Mouse (Mus musculus) layer of hippocampus, adult 9-10 months (tissue): ENCODE measurements around the gene Ern1.
A peak's percentile ranks its signal among the peaks of the same experiment; 100 is the strongest.
"Not testable (repeated sequence)": the region's sequence is repeated elsewhere in the genome, so short reads cannot be mapped to it uniquely, and the experiment has no call there.

Source experiments
- DNase-seq: peaks from one replicate; pipeline ENCODE4 v3.0.0; 2022; ENCODE audit warnings: low spot score

Ern1 gene

DNA sequence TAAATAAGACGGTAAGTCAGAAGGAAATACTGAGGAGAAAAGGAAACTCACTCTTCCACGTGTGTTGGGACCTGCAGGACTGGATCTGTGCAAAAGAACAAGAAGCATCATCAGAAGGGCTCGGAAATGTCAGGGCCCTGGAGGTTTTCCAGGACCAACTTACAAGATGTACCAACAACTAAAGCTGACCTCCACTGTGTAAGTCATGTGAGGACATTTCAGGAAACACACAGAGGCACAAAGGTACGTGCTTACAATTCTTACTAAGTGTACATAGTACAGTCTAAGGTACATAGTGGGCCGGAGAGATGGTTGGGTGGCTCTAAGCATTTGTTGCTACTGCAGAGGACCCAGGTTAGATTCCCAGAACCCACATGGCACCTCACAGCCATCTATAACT is 50.6 kb downstream of the Ern1 start:
- no peak for DNase-seq

DNA sequence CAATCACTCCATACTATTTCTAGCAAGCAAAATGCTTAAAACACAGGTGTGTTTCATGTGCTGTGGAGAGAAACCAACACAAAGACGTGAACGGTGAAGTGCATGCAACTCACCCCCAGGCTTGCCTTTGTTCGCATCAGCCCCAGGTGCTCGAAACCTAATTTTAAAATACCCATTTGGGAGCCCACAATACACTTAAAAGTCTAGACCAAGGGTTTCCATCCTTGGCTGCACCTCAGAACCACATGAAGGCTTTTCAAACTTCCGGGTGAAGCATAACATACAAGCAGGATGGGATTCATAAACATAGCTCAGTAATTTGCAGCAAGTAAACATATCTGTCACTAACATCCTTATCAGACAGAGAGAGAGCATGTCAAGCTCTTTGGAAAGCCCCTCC is 57.3 kb downstream of the Ern1 start:
- no peak for DNase-seq

DNA sequence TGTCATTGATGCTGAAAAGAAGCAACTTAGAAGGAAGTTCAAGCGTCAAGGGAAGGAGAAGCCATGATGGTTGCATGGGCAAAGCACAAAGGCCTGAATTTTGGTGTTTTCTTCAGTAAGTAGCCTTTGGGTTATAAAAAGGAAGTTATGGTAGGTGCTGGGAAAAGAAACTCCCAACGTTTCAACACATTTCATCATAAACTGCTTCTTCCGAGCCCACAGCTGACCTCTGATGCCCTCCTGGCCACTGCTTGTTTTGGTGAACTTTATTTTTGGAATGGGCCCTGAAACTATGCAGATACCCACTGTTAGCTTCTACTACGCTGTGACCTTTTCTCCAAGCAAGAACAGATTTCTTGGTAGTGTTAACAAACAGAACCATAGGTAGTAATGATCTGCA is 58.0 kb downstream of the Ern1 start:
- no peak for DNase-seq

DNA sequence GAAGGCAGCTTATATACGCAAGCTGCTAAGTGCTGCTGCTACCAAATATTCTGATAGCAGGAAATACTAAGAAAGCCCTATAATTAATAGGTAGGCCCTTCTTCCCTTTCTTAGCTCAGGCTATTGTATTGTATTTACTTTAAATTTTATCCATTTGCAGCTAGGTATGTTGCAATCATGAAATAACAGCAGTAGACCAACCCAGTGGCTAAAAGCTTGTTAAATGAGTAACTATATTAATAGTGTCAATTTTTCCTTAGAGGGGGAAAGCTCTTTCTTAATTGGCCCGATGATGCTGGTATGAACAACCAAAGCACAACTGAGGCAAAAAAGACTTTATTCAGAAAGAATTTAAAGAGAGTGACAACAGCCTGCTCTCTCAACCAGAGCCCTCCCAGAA is 59.1 kb downstream of the Ern1 start:
- no peak for DNase-seq

DNA sequence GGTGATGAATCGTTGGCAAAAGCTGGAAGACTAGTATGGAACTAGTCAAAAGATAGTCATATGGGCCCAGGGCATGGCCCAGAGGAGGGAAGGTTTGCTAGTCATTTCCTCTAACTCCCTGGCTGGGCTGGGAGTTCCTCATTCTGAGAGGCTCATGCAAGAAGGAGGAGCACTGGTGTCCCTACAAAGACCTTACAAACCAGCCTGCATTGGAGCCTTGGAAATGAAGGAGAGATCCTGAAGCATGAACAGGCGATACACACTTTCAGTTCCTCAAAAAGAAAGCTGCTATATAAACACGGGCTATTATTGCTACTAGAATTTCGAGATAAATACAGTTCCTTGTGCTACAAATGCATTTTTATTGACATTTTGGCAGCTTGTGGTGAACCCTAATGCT is 59.5 kb downstream of the Ern1 start:
- no peak for DNase-seq

DNA sequence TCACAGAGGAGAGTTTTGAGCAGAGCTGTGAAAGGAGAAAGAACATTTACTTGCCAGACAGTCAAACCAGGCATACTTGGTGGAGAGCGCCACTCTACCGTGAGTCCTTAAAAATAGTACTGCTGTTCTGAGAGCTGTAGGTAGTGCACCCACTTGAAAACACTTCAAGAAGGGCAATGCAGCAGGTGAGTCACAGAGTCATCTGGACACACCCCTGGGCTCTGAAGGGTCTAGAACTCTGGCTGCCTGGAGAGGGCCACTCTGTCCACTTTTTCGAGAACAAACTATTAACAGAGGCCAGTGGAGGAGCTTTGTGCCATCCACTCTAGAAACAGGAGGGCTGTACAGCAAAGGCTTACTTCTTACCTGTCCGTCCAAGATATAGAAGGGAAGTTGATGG is 61.2 kb downstream of the Ern1 start:
- no peak for DNase-seq

DNA sequence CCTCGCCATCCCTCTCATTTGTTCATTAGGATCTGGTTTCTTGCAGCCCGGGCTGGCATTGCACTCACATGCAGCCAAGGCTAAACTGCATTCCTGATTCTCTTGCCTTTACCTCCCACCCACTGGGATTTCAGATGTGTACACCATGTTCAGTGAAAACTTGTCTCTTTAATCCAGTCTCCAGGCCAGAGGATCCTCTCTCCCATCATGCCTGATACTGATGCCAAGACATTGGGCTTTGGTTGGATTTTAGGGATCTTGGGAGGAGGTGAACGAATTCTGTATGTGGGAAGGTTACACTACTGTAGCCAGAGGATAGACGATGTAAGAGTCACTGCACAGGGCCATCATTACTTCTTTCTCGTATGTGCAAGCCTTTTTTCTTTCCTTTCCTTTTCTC is 62.5 kb downstream of the Ern1 start:
- no peak for DNase-seq

DNA sequence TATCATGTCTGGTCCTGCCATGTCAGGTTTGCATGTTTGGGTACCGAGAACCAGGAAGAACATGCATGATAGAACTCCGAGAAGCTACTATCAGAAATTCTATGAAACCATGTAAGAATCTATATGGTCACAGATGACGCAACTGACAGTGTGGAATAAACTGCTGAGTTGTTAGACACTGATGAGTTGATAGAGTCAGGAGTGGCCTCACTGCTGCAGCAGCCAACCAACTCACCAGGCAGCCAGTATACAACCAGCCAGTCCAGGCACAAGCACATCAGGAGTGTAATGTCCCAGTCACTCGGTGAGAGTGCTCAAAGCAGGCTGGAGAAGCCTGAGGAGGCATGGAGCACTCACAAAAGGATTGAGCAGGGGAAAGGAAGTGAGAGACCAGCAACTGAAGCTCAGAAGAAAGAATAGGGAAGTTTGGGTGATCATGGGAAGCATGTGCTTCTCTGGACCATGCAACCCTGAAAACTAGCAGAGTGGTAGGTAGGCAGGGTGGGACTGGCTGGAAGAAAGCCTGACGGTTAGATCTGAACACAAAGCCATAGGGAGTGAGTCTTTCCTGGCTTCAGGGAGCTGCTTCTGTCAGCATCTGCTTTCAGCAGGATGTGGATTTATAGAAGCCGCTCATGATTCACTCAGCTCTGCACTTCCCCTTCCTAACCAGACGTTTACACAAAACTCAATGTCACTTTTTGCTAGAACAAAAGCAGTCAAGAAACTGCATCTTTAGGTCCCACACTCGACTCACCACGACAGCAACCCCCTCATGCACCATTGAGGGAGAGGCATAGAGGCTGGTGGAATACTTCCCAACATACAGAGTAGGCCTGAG is 68.2 kb downstream of the Ern1 start:
- DNase-seq = no peak

DNA sequence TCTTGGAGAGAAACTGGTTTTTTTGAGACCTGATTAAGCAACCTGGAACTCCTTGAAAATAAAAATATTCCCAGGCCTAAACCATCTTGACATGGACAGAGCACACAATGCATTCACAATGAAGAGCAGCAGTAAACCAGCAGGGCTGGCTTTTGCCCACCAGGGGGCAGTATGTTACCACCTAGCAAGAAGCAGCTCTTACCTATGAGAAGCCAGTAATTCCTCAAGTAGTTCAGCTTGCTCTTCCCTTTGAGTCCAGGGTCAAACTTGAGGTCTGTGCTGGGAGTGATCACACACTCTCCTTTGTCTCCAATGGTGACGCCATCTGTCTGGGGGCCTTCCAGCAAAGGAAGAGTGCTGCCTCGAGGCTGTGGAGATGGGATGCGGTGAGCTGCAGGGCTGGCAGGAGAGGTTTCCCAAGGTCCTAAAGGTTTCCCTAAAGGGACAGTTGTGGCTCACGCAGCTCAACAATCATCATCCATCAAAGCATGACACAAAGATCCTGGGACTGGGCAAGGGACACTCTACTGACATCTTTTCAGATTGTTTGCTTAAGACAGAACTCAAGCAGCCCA is 68.9 kb downstream of the Ern1 start:
- DNase-seq = peak; percentile 84

DNA sequence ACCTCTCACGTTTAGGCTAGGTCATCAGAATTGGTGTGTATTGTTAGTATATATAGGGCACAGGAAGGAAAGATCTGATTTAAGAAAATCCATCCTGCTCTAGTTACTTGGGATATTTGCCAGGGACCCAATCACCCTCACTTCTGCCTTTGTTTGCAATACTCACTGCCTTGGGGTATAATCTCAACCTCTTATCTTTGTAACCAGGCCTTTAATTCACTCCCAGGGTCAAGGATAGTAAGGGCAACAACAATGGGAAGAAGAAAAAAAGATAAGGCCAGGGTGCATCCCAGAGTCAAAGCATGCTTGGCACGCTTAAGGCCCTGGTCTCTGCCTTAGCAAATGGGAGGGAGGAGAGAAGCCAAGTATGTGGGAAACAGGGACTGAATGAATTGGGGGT is 69.8 kb downstream of the Ern1 start:
- no peak for DNase-seq

DNA sequence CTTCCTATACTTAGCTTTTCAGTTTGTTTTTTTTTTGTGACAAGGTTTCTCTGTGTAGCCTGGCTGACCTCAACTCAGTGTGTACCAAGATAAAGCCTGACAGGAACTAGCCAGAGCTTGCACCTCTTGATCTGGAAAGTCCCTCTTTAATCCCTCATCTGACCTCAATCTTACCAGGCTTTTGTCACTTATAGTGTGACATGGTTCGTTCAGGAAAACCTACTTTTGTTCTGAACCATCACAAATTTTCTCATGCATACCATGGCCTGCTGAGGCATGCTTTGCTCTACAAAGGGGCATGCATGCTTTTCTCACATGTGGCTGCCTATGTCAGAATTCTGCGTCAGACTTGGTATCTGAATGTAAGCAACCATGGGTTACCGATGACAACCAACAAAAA is 71.3 kb downstream of the Ern1 start:
- no peak for DNase-seq

DNA sequence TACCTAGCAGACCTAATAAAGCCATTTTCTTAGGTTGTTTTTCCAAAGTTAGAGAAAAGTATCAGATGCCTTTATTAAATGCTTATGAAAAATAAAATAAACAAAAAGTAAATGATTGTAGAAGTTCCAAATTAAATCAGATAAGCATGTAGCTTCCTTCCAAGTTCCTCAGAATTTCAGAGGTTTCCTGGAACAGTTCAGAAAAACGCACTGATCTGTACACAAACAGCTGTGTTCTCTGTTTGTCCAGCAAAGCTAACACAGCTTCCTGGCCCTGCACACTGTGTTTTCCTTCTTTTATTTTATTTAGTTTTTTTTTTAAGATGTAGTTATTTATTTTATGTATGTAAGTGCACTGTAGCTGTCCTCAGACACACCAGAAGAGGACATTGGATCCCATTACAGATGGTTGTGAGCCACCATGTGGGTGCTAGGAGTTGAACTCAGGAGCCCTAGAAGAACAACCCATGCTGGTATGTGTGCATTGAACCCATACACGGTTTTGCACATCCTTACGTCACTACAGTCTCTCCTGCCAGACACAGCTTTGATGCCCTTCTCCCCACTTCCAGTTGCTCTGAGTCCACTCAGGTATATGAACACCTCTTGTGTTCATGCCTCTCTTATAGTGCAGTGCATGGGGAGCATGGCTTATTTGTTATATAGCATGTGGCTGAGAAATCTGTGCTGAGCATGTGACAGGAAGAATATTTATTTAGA is 74.9 kb downstream of the Ern1 start:
- no peak for DNase-seq

DNA sequence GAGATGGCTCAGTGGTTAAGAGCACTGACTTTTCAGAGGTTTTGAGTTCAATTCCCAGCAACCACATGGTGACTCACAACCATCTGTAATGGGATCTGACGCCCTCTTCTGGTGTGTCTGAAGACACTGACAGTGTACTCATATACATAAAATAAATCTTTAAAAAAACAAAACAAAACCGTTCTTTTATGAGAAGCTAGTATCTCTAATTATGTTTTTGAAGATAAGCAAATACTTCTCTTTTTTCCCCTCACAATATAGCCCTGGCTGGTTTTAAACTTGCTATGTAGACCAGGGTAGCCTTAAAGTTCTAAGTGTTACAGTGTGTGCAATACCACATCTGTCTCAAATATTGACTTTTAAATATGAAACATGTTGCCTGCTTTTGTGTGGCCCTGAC is 76.5 kb downstream of the Ern1 start:
- DNase-seq = no peak

DNA sequence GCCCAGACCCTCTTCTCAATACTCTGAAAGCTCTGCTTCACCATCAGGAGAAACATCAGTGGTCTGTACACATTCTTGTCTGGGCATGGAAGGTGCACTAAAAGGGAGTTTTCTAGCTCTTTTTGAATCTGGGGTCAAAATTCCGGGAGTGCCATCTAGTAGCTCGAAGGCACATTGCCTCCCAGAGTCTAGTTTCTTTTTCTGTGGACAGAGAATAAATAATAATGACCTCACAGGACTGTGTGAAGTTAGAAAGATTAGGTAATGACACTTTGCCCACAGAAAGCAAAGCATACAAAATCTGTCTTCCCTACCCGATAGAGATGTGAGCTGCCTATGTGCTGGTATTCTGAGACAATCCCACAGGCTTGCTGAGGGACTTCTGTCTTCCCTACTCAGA is 77.1 kb downstream of the Ern1 start:
- no peak for DNase-seq

DNA sequence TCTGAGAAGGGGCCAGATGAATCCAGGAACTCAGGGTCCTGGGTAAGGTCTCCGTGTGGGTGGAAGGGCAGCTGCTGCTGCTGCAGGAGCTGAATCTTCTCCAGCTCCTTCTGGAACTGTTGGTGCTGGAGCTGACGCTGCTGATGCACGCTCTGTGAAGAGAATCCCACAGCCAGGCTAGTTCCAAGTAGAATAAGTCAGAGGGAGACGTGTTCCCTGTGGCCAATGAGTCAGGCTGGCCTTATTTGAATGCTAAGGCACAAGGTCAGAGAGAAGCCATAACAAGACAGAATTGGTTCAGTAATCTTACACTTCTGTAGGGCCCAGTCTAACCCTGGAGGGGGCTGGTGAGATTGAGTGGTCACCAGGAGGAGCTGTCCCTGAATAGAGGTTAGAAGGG is 77.6 kb downstream of the Ern1 start:
- no peak for DNase-seq

DNA sequence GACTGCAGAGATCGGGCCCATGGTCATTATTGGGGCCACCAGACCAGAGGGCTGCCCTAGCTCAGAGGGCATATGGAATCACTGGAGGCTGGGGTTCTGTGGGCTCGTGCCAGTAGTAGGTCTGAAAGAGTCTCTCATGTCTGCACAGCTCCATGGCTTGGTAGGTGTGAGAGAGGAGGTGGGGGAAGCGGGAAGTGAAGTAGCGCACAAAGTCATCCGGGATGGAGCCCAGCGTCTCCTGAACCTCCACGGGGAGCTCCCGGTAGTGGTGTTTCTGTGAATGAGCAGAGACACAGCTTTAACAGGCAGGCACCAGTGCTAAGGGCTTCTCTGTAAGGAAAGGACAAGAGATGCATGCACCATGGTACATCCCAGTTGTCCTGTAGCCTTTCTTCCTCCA is 89.2 kb downstream of the Ern1 start:
- DNase-seq = no peak

DNA sequence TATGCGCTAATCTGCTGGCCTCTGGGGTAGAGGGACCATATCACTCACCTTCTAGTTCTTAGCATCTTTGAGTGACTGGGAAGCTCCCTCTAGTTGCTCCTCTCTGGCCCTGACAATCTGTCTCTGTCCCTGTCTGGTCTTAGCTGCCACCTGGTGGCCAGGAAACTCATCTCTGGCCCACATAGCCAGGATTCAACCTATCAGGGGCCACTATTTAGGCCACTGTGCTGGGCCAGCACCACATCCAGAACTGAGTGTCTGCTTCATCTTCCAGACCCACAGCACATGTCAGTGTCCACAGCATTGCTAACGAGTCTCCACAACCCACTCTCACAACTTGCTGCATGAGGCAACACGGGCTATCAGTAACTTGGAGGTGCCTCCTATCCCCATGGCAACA is 90.0 kb downstream of the Ern1 start:
- no peak for DNase-seq

DNA sequence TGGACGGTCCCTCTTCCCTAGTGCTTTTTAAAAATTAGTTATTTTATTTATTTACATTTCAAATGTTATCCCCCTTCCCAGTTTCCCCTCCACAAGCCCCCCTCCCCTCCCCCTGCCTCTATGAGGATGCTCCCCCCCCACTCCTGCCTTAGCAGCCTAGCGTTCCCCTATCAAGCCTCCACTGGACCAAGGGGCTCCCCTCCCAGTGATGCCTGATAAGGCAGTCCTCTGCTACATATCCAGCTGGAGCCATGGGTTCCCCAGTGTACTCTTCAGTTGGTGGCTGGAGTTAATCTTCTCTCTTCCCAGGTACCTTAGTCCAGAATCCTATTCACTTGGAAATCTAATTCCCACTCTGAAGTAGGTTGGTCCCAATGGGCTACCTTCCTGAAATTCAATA is 93.6 kb downstream of the Ern1 start:
- not testable (repeated sequence) for DNase-seq

DNA sequence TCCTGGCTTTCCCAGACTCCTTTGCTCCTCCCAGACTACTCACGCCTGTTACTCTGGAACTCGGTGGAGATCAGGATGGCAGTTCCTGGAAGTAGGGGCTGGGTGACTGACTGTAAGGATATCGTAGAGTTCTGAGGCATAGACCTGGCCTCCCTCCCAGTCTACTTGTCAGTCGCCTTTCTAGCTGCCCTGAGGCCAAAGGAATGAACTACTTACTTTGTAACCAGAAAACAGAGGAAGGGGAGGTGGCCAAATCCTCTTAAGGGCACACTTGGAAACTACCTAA is 94.4 kb downstream of the Ern1 start:
- DNase-seq = no peak

DNA sequence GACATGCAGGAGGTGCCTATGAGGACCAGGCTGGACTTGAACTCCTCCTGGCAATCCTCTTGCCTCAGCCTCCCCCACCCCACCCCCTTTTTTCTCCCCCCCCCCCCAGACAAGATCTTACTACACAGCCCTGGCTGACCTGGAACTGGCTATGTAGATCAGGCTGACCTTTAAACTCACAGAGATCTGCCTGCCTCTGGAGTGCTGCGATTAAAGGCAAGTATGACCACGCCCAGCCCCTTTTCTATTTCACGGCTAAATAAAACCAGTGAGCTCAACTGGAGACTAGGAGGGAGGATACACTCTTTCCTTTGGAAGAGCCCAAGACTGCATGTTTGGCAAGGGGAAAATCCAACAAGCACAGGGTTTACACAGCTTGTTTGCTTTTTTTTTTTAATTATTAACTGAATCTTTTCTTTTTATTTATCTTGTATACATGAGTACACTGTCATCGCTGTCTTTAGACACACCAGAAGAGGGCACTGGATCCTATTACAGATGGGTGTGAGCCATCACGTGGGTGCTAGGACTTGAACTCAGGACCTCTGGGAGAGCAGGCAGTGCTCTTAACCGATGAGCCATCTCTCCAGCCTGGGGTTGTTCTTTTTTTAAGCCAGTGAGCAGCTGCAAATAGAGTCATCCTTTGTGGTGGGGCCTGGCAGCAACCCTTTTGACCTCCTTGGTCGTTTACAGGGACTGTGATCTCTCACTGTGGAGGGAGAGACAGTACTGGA is 94.9 kb downstream of the Ern1 start:
- DNase-seq = no peak

DNA sequence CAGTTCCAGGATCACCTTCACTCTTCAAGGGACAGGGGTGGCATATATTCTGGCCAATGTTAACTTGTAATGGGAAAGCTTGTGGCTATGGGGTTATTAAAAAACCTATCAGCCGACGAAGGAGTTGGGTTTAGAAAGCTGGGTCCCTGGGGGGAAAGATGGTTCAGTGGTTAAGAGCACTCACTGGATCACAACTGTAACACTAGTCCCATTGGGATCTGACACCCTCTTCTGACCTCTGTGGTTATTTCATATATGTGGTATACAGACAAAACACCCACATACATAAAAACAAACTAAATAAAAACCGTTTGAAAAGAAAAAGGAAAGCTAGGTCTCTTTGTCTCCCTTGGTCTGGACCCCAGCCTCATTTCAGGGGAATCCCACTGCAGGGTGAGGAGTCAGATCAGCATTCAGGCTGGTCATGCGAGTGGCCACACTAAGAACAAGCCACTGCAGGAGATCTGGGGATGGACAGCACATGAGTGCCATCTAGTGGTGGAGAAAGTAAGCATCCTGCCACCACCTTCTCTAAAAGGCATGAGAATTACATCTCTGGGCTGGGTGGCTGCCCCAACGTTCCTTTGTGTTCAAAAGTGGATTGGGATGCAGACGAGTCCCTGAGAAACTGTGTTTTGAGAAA is 96.0 kb downstream of the Ern1 start:
- peak; percentile 68 for DNase-seq

DNA sequence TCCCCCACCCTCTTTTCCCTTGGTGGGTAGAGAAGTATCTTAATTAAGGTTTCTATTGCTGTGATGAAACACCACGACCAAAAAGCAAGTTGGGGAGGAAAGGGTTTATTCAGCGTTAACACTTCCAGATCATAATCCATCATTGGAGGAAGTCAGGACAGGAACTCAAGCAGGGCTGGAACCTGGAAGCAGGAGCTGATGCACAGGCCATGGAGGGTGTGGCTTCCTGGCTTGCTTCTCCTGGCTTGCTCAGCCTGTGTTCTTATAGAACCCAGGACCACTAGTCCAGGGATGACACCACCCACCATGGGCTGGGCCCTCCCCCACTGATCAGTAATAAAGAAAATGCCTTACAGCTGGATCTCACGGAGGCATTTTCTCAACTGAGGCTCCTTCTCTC is 96.9 kb downstream of the Ern1 start:
- DNase-seq = no peak

DNA sequence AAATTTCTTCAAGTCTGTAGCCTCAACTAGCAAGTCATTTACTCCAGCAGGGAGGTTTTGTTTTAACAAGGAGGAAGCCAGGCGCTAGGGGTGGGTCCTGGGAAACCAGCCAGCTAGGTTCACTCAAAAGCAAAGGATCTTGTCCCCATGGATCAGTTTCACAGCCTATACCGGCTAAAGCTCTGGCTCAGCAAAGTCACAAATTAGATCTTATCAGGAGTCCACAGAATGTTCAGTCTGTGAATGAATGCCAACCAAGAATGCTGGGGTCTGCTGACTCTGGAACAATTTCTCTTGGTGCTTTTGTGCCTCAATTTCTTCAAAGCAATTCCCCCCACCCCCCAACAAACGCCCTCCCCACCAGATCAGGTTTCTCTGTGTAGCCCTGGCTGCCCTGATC is 98.0 kb downstream of the Ern1 start:
- no peak for DNase-seq
